In genomic region chr8:88254957-88255356, GRCm38 (mm10) we compare ENCODE assay signal across 15 mouse cellular contexts.
"Had no signal": no experiment of that assay in that cellular context is flagged by ENCODE, and none has a peak within 500 bp of the region (broad histone marks: within the 10 kb centered on the region; RNA-seq: fewer than 3 reads in every experiment).

No protein-coding gene starts in this region.

- DNase-seq: lung, adult 18-20 months; lung, embryonic 14.5 days; lung, postnatal 10 days; lung, postnatal 4 days; midbrain, embryonic 14.5 days; right cerebral cortex, postnatal 14 days; thymus, adult 2 months; thymus, postnatal 25 days; thymus, postnatal 4 days had no signal

- H3K27me3 ChIP-seq: midbrain, embryonic 12.5 days; neural tube, embryonic 12.5 days; stomach, embryonic 15.5 days had no signal

- H3K4me2 ChIP-seq: lung, embryonic 14.5 days; midbrain, embryonic 12.5 days; neural tube, embryonic 12.5 days; stomach, embryonic 15.5 days had no signal

- H3K4me3 ChIP-seq: midbrain, embryonic 10.5 days; midbrain, embryonic 12.5 days; neural tube, embryonic 12.5 days; stomach, embryonic 15.5 days had no signal

- H3K4me1 ChIP-seq: neural tube, embryonic 12.5 days; stomach, embryonic 15.5 days had no signal

- H3K9ac ChIP-seq: lung, embryonic 14.5 days; midbrain, embryonic 12.5 days; neural tube, embryonic 12.5 days; stomach, embryonic 15.5 days had no signal

- H3K9me3 ChIP-seq: midbrain, embryonic 10.5 days; midbrain, embryonic 12.5 days; neural tube, embryonic 12.5 days; stomach, embryonic 15.5 days had no signal

- H3K27ac ChIP-seq: midbrain, embryonic 10.5 days; midbrain, embryonic 12.5 days; neural tube, embryonic 12.5 days; stomach, embryonic 15.5 days; stomach, postnatal 0 days had no signal

- ATAC-seq: midbrain, embryonic 16.5 days had no signal
